Mouse (Mus musculus) MEL (cell line): ENCODE measurements around the gene Zfp185. TPM values are rescaled to one million over a fixed set of nuclear protein-coding genes. Genes with fewer than 3 reads are reported as not detected.

Source experiments
- DNase-seq: peaks from one replicate; pipeline ENCODE4 v3.0.0; 2011; ENCODE audit warnings: low read depth, low spot score
- H3K27ac ChIP-seq: 2 replicates; pipeline ENCODE4 v1.5.1; 2012; ENCODE audit warnings: low read depth, mild to moderate bottlenecking, control low read depth, low read length, moderate library complexity; ENCODE audit not compliant: control insufficient read depth
- H3K27me3 ChIP-seq, 2 experiments: fragments of 150-350 bp in 1 of 2; sonication (generic) in 1 of 2; 2 replicates each; pipeline ENCODE4 v1.6.1; 2012; ENCODE audit warnings: low read length in 2 of 2, mild to moderate bottlenecking in 2 of 2, improper control_type of control experiment in 1 of 2, moderate library complexity in 1 of 2; ENCODE audit not compliant: insufficient read depth in 2 of 2, control insufficient read depth in 1 of 2
- H3K36me3 ChIP-seq, 2 experiments: 2 replicates each; pipeline ENCODE4 v1.6.1; 2012 to 2014; ENCODE audit warnings: low read length in 2 of 2, improper control_type of control experiment in 1 of 2, inconsistent platforms in 1 of 2, mild to moderate bottlenecking in 1 of 2; ENCODE audit not compliant: insufficient read depth in 2 of 2, control insufficient read depth in 1 of 2
- H3K4me1 ChIP-seq, 2 experiments: fragments of 150-350 bp in 1 of 2; sonication (generic) in 1 of 2; 2 replicates each; pipeline ENCODE4 v1.6.1; 2012; ENCODE audit warnings: low read length in 2 of 2, improper control_type of control experiment in 1 of 2, mild to moderate bottlenecking in 1 of 2; ENCODE audit not compliant: insufficient read depth in 2 of 2, control insufficient read depth in 1 of 2
- H3K4me3 ChIP-seq, 2 experiments: fragments of 150-350 bp in 1 of 2; sonication (generic) in 1 of 2; 2 replicates each; pipeline ENCODE4 v1.5.1; 2012; ENCODE audit warnings: low read depth in 2 of 2, low read length in 2 of 2, mild to moderate bottlenecking in 2 of 2, moderate library complexity in 2 of 2, control low read depth in 1 of 2, improper control_type of control experiment in 1 of 2; ENCODE audit not compliant: control insufficient read depth in 1 of 2, insufficient read depth in 1 of 2
- H3K79me2 ChIP-seq: 2 replicates; pipeline ENCODE4 v1.6.1; 2012; ENCODE audit warnings: mild to moderate bottlenecking, low read length, moderate library complexity; ENCODE audit not compliant: control insufficient read depth, poor library complexity, insufficient read depth
- H3K9ac ChIP-seq: 2 replicates; pipeline ENCODE4 v1.6.1; 2012; ENCODE audit warnings: low read depth, mild to moderate bottlenecking, control low read depth, low read length, moderate library complexity; ENCODE audit not compliant: control insufficient read depth, poor library complexity, severe bottlenecking
- H3K9me3 ChIP-seq: fragments of 150-350 bp; sonication (generic); replicated peaks from 2 replicates; pipeline ENCODE4 v1.6.1; 2012; ENCODE audit warnings: mild to moderate bottlenecking, low read length, improper control_type of control experiment, moderate library complexity; ENCODE audit not compliant: insufficient read depth
- CHD1 ChIP-seq: IDR thresholded peaks from 2 replicates; pipeline ENCODE4 v1.6.1; 2012; ENCODE audit warnings: low read depth, mild to moderate bottlenecking, inconsistent platforms, low read length, improper control_type of control experiment
- CTCF ChIP-seq, 3 experiments: IDR thresholded peaks in 2 of 3; conservative IDR thresholded peaks in 1 of 3; 2 replicates each; pipeline ENCODE4 v1.5.1; 2011 to 2012; ENCODE audit warnings: low read length in 3 of 3, low read depth in 2 of 3, mild to moderate bottlenecking in 2 of 3, improper control_type of control experiment in 1 of 3, inconsistent platforms in 1 of 3, mixed read lengths in 1 of 3, moderate library complexity in 1 of 3; ENCODE audit not compliant: control insufficient read depth in 1 of 3, insufficient read depth in 1 of 3, poor library complexity in 1 of 3, severe bottlenecking in 1 of 3
- E2F4 ChIP-seq: IDR thresholded peaks from 2 replicates; pipeline ENCODE4 v1.6.1; 2011; ENCODE audit warnings: low read depth, low read length, improper control_type of control experiment, borderline replicate concordance
- ELF1 ChIP-seq: IDR thresholded peaks from 2 replicates; pipeline ENCODE4 v1.6.1; 2014; ENCODE audit warnings: low read depth, mild to moderate bottlenecking, inconsistent platforms, low read length, improper control_type of control experiment, moderate library complexity
- GATA1 ChIP-seq: IDR thresholded peaks from 2 replicates; pipeline ENCODE4 v1.6.1; 2011; ENCODE audit warnings: low read depth, low read length, improper control_type of control experiment
- JUND ChIP-seq: IDR thresholded peaks from 2 replicates; pipeline ENCODE4 v1.6.1; 2011; ENCODE audit warnings: low read depth, mild to moderate bottlenecking, improper control_type of control experiment, low read length
- MAFK ChIP-seq: IDR thresholded peaks from 2 replicates; pipeline ENCODE4 v1.6.1; 2011; ENCODE audit warnings: low read depth, mild to moderate bottlenecking, low read length, improper control_type of control experiment, borderline replicate concordance
- NELFE ChIP-seq: IDR thresholded peaks from 2 replicates; pipeline ENCODE4 v1.6.1; 2011; ENCODE audit warnings: low read depth, low read length, improper control_type of control experiment
- ZMIZ1 ChIP-seq: IDR thresholded peaks from 2 replicates; pipeline ENCODE4 v1.6.1; 2012; ENCODE audit warnings: low read depth, mild to moderate bottlenecking, inconsistent platforms, low read length, improper control_type of control experiment, moderate library complexity
- ZNF384 ChIP-seq: IDR thresholded peaks from 2 replicates; pipeline ENCODE4 v1.6.1; 2012; ENCODE audit warnings: low read depth, mild to moderate bottlenecking, inconsistent platforms, low read length, improper control_type of control experiment
- polyA plus RNA-seq, 2 experiments: library from polyadenylated mRNA; stranded (reverse) in 1 of 2; unstranded in 1 of 2; fragments of >175 nt in 1 of 2; fragments of >200 nt in 1 of 2; gene quantifications; 2 replicates each; pipeline versions ENCODE4 v1.2.1 to v1.2.4; 2012; ENCODE audit warnings: low replicate concordance in 2 of 2, low read depth in 1 of 2; ENCODE audit not compliant: insufficient read length in 2 of 2, insufficient read depth in 1 of 2, missing spikeins in 1 of 2
- total RNA-seq: library from RNA; depleted of rRNA; stranded (reverse); fragments of 300-350 nt; gene quantifications from 2 replicates; pipeline ENCODE4 v1.2.3, GENCODE M21; 2012

Gene Zfp185
- total and polyA plus RNA-seq, 3 experiments, result 0.14 TPM; not detected in 2

- Histone ChIP-seq H3K4me3 (no peak within 1 kb of the TSS), H3K9ac (no peak within 1 kb of the TSS), H3K79me2 (no peaks in the 10 kb centered on the region), H3K27ac (no peak within 1 kb of the TSS)
- TF ChIP-seq MAFK (no peak), ZMIZ1 (no peak), E2F4 (no peak)
- TF ChIP-seq, all 39 proteins: peak for 0
- H3K36me3 ChIP-seq, result no peaks in the 10 kb centered on the region
- no peak for DNase-seq
- no peaks in the 10 kb centered on the region for H3K4me1 ChIP-seq
- H3K27me3 ChIP-seq, result no peaks in the 10 kb centered on the region; a peak in 1 of 4 replicates
- no peaks in the 10 kb centered on the region for H3K9me3 ChIP-seq
Observed at GRCm38 (mm10) chrX:73037003-73037402, 49.9 kb downstream of the Zfp185 start, which contains the start of gene Pnma5. Gene Pnma5 (minus strand): TSS chrX:73037103.

- no peak overlapping the region for H3K27ac ChIP-seq
- no peak overlapping the region for H3K4me3 ChIP-seq
- H3K27me3 ChIP-seq, result no peaks in the 10 kb centered on the region
- no peaks in the 10 kb centered on the region for H3K36me3 ChIP-seq
- DNase-seq, result no peak
- H3K9ac ChIP-seq, result no peak overlapping the region
- H3K4me1 ChIP-seq, result no peaks in the 10 kb centered on the region
- H3K79me2 ChIP-seq, result no peaks in the 10 kb centered on the region
- no peak for TF ChIP-seq E2F4
- TF ChIP-seq ELF1, result no peak
- no peak for TF ChIP-seq JUND
- no peak for TF ChIP-seq CTCF (IDR thresholded peaks at IDR 0.05 in 2 of 3, conservative IDR thresholded peaks at IDR 0.05 in 1 of 3; ENCODE audit: control insufficient read depth in 1 of 3, insufficient read depth in 1 of 3, low read depth in 2 of 3, low read length in 3 of 3, poor library complexity in 1 of 3, severe bottlenecking in 1 of 3)
- no peak for TF ChIP-seq ZNF384
- TF ChIP-seq CHD1, result no peak
- no peaks in the 10 kb centered on the region for H3K9me3 ChIP-seq
Observed at GRCm38 (mm10) chrX:73038831-73039230, 51.7 kb downstream of the Zfp185 start.

GRCm38 (mm10) chrX:73039666-73040065 lies 52.5 kb downstream of the Zfp185 start:
- Histone ChIP-seq H3K27me3 (no peaks in the 10 kb centered on the region), H3K9me3 (no peaks in the 10 kb centered on the region), H3K4me3 (no peak overlapping the region), H3K79me2 (no peaks in the 10 kb centered on the region), H3K9ac (no peak overlapping the region), H3K27ac (no peak overlapping the region), H3K36me3 (no peaks in the 10 kb centered on the region), H3K4me1 (no peaks in the 10 kb centered on the region)
- TF ChIP-seq NELFE (no peak), GATA1 (no peak)
- no peak for DNase-seq
